Comparison of ENCODE assay signal across 11 mouse cellular contexts in the genomic region with DNA sequence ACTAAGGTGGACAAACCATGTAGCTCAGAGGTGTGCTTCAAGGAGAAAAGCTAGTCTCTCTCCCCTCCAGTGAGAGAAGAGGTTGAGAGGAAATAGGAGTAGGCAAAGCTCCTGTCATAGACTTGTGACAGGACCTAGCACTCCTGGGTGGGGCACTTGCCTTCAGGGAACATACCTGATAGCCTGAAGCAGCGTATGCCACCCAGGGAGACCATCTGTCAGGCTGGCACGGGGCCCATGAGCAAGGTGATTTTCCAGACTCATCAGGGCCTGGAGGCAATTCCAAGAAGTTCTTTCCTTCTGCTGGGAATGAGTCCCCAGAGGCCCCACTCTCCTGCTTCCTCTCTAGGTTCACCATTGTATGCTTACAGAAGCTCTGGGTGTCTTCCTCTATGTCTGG. TPM values are rescaled to one million over a fixed set of nuclear protein-coding genes. Genes with fewer than 3 reads are reported as not detected.
DNase-seq lines count a peak whose midpoint lies in the region; ATAC-seq and TF ChIP-seq lines count a peak whose summit lies in the region.
"Had no signal": no experiment of that assay in that cellular context is flagged by ENCODE, and none has a peak within 500 bp of the region (broad histone marks: within the 10 kb centered on the region; RNA-seq: fewer than 3 reads in every experiment).

No protein-coding gene starts in this region.

- ATAC-seq in hindbrain, embryonic 11.5 days (ENCODE audit: low FRiP score) = no peak
- ATAC-seq in intestine, embryonic 15.5 days = 0 out of 2 replicates have a peak, but pooled peaks have one; percentile 37
- 0 out of 2 replicates have a peak, but pooled peaks have one; percentile 17 for ATAC-seq in monocyte, adult 5-6 weeks (replicated peaks; ENCODE audit: insufficient number of reproducible peaks, low FRiP score, low TSS enrichment, poor library complexity, severe bottlenecking)

- TF ChIP-seq POLR2A in cerebellum, adult 2 months (IDR thresholded peaks at IDR 0.05; ENCODE audit: borderline replicate concordance, insufficient read depth, low read length) = no peak

- no peak for TF ChIP-seq CTCF in cerebellum, adult 2 months (IDR thresholded peaks at IDR 0.05; ENCODE audit: borderline replicate concordance, insufficient read depth, low read depth, low read length)

- 82% methylated on average over 2 of the region's 2 CpGs for WGBS in hindbrain, embryonic 10.5 days
- WGBS in hindbrain, embryonic 11.5 days = 64% methylated on average over 2 of the region's 2 CpGs
- WGBS in cerebellum, adult 2 months = 22% methylated on average over 2 of the region's 2 CpGs
- 58% methylated on average over 2 of the region's 2 CpGs for WGBS in intestine, embryonic 15.5 days

- no peak overlapping the region for H3K9ac ChIP-seq in hindbrain, embryonic 11.5 days (ENCODE audit: low read depth, low read length)
- no peak overlapping the region for H3K9ac ChIP-seq in intestine, embryonic 15.5 days
- H3K9ac ChIP-seq: limb, embryonic 12.5 days had no signal

- no peak for DNase-seq in hindbrain, embryonic 10.5 days (ENCODE audit: low spot score)
- no peak for DNase-seq in hindbrain, embryonic 11.5 days (ENCODE audit: low spot score)
- DNase-seq in cerebellum, adult 2 months = peak; percentile 86 to 87
- DNase-seq in ovary, postnatal 36 days (ENCODE audit: low spot score) = no peak
- no peak for DNase-seq in frontal cortex, adult 2 months (ENCODE audit: extremely low spot score in 1 of 2, low spot score in 1 of 2)
- DNase-seq: adrenal gland, adult 2 months; heart, postnatal 10 days had no signal

- no peaks in the 10 kb centered on the region for H3K36me3 ChIP-seq in hindbrain, embryonic 10.5 days
- no peaks in the 10 kb centered on the region for H3K36me3 ChIP-seq in hindbrain, embryonic 11.5 days (ENCODE audit: control insufficient read depth, insufficient read depth, low read length)
- H3K36me3 ChIP-seq in intestine, embryonic 15.5 days = no peaks in the 10 kb centered on the region
- H3K36me3 ChIP-seq: limb, embryonic 12.5 days had no signal

- H3K27me3 ChIP-seq in hindbrain, embryonic 10.5 days (ENCODE audit: insufficient read depth, poor library complexity, severe bottlenecking) = no peaks in the 10 kb centered on the region
- H3K27me3 ChIP-seq in hindbrain, embryonic 11.5 days (ENCODE audit: control insufficient read depth, insufficient read depth, low read length) = no peaks in the 10 kb centered on the region
- H3K27me3 ChIP-seq in cerebellum, adult 2 months (ENCODE audit: control insufficient read depth, insufficient read depth, low read length) = no peaks in the 10 kb centered on the region
- no peaks in the 10 kb centered on the region for H3K27me3 ChIP-seq in intestine, embryonic 15.5 days (replicated peaks)

- H3K9me3 ChIP-seq in hindbrain, embryonic 10.5 days = no peaks in the 10 kb centered on the region
- H3K9me3 ChIP-seq in hindbrain, embryonic 11.5 days (ENCODE audit: control insufficient read depth, low read length) = no peaks in the 10 kb centered on the region
- H3K9me3 ChIP-seq in intestine, embryonic 15.5 days = no peaks in the 10 kb centered on the region
- H3K9me3 ChIP-seq: limb, embryonic 12.5 days had no signal

- no peak overlapping the region for H3K4me2 ChIP-seq in hindbrain, embryonic 11.5 days (replicated peaks; ENCODE audit: low read depth, low read length)
- H3K4me2 ChIP-seq in intestine, embryonic 15.5 days (replicated peaks) = no peak overlapping the region
- H3K4me2 ChIP-seq: limb, embryonic 12.5 days had no signal

- peaks cover 57% of the 10 kb centered on the region for H3K4me1 ChIP-seq in hindbrain, embryonic 10.5 days (replicated peaks)
- H3K4me1 ChIP-seq in hindbrain, embryonic 11.5 days (replicated peaks; ENCODE audit: control insufficient read depth, insufficient read depth, low read length) = no peaks in the 10 kb centered on the region
- peaks cover 21% of the 10 kb centered on the region for H3K4me1 ChIP-seq in cerebellum, adult 2 months (ENCODE audit: control insufficient read depth, insufficient read depth, low read length)
- H3K4me1 ChIP-seq in intestine, embryonic 15.5 days (replicated peaks) = peaks cover 11% of the 10 kb centered on the region

- H3K27ac ChIP-seq in hindbrain, embryonic 10.5 days = peak overlapping the region; percentile 30; the same call in 1 of the 2 replicates
- no peak overlapping the region for H3K27ac ChIP-seq in hindbrain, embryonic 11.5 days (ENCODE audit: low read depth, low read length)
- peak overlapping the region; percentile 65 for H3K27ac ChIP-seq in cerebellum, adult 2 months (ENCODE audit: insufficient read depth, low read length)
- no peak overlapping the region for H3K27ac ChIP-seq in intestine, embryonic 15.5 days
- H3K27ac ChIP-seq: limb, embryonic 12.5 days; macrophage had no signal

- H3K4me3 ChIP-seq in hindbrain, embryonic 10.5 days = no peak overlapping the region
- H3K4me3 ChIP-seq in hindbrain, embryonic 11.5 days (ENCODE audit: low read depth, low read length) = no peak overlapping the region
- H3K4me3 ChIP-seq in cerebellum, adult 2 months (replicated peaks; ENCODE audit: insufficient read depth, low read depth, low read length) = no peak overlapping the region
- no peak overlapping the region for H3K4me3 ChIP-seq in intestine, embryonic 15.5 days (replicated peaks)
- H3K4me3 ChIP-seq: limb, embryonic 12.5 days had no signal

RNA-seq across cellular contexts. Expression of gene Atp2c1, which starts 4.1 kb away (rescaled TPM):
- polyA plus RNA-seq in hindbrain, embryonic 10.5 days (2016; fragmentation: Nextera tagmentation; extraction: Ambion mirVana) = 47.9 and 65.4 TPM in 2 replicates
- 65.3 and 83.1 TPM in 2 replicates for polyA plus RNA-seq in hindbrain, embryonic 11.5 days (2014; fragmentation: Nextera tagmentation; extraction: Ambion mirVana)
- polyA plus RNA-seq in cerebellum, adult 2 months (2012; rRNA removed) = 108 and 110 TPM in 2 replicates
- 47.0 and 57.0 TPM in 2 replicates for polyA plus RNA-seq in intestine, embryonic 15.5 days (2015; fragmentation: Nextera tagmentation; extraction: Ambion mirVana)
- total RNA-seq in monocyte, adult 5-6 weeks (2017) = 204 to 219 TPM (median 205 TPM) in 3 replicates
- polyA plus RNA-seq in frontal cortex, adult 2 months (2012; rRNA removed) = 135 and 138 TPM in 2 replicates

Comparison
In these comparisons a context has a peak if more than half of its experiments do, and no peak if none do; other contexts are left out.
1. H3K27ac ChIP-seq: peak in hindbrain, embryonic 10.5 days (single experiment) and cerebellum, adult 2 months (single experiment); none in hindbrain, embryonic 11.5 days (single experiment) and intestine, embryonic 15.5 days (single experiment).
2. DNase-seq: peak in cerebellum, adult 2 months (2 of 2); none in hindbrain, embryonic 10.5 days (single experiment), hindbrain, embryonic 11.5 days (single experiment), ovary, postnatal 36 days (single experiment) and frontal cortex, adult 2 months (0 of 2).